Mouse (Mus musculus) cerebellum, adult (tissue): Measurements from ENCODE around the gene Myo1d.

Experiments used
- ATAC-seq: cut with Nextera tagmentation; 2 replicates; pipeline ENCODE4 v1.9.2; 2017; ENCODE audit warnings: mild to moderate bottlenecking, moderate library complexity, mixed read lengths; ENCODE audit not compliant: insufficient number of reproducible peaks, low FRiP score, low TSS enrichment

Myo1d gene

DNA sequence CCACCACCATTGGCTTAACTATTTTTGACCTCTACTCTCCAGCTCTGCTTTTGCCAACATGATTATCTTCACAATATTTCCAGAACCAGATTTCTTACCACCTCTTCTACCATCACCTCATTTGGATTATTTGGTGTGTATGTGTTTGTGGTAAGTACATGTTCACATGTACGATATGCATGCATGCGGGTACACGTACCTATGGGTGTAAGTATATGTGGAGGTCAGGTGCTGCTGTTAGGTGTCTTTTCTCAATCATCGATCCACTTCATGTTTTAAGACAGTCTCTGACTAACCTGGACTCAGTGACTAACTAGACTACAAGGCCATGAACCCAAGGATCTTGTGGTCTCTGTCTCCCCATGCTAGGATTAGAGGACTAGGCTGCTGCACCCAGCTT is 37.4 kb downstream of the Myo1d start:
- no peak for ATAC-seq

DNA sequence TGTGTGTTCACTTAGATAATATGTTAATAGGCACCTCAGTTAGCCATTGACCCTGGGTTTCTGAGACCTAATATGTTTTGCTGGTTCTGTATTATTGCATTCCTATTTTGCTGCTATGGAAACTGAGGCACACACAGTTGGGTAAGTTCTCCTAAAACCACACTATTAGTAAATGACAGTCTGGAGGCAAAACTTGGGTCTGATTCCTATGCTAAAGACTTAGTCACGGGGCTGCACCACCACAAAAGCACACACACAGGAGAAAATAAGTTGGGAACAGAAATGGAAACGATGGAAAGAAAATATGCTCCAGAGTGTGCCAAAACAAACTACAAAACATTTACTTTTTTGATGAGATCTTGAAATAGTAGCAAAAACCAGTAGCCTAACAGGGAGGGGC is 45.1 kb downstream of the Myo1d start:
- ATAC-seq = no peak

DNA sequence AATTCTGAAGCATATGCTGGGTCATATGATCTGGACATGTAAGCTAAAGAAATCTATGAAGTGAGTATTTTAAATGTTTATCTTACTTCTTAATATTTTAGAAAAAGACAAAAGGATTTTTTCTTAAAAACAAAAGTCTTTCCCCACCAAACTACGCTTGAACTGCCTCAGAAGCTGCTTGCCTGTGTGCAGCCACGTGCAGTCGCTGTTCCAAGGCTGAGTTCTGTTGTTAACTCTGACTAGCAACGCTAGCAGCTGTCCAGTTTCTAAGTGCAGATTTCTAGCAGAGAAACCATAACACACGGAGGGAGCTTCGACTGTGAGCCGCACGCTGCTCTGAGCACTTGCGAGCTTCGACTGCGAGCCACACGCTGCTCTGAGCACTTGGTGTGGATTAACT is 55.1 kb downstream of the Myo1d start:
- ATAC-seq = no peak

DNA sequence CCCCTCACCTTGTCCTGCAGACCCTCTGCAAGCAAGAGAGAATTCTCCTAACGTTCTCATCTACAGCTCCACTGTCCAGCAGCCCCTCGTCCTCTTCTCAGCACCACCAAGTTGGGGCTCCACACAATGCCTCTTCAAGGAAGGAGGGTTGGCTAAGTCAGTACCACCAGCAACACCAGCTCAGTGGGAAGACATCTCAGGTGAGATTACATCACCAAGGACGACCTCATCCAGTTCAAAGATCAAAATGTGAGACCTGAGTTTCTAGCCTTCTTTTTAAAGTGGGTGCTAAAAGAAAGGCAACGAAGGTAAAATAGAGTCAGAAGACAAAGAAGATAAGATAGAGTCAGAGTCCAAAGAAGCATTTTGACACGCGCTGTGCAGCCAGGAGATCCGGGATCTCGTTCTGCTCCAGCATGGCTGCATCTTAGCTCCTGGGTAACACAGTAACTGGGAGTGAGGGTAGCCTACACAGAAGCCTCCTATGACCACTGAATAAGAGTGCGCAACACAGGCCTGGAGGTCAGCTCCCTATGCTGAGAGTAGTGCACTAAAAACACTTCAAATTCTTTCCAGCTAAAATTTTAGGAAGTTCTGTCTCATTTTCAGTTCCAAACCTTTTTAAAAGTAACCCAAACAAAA is 56.3 kb downstream of the Myo1d start:
- ATAC-seq = no peak

DNA sequence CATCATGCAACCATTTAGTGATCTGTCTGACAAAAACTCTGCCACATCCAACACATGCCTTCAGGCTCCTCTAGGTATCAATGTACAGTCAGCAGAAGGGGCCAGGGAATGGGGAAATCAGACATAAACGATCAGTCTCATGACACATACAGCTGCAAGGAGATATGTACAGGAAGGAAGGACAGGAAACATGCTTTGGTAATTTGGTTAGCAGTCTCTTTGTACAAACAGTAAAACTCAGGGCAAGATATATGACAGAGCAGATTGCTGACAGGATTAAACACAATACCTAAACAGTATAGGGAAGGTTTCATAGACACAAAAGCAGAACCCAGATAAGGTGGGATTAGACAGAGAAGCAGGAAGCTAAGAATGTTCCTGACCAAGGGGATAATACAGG is 60.8 kb downstream of the Myo1d start:
- no peak for ATAC-seq

DNA sequence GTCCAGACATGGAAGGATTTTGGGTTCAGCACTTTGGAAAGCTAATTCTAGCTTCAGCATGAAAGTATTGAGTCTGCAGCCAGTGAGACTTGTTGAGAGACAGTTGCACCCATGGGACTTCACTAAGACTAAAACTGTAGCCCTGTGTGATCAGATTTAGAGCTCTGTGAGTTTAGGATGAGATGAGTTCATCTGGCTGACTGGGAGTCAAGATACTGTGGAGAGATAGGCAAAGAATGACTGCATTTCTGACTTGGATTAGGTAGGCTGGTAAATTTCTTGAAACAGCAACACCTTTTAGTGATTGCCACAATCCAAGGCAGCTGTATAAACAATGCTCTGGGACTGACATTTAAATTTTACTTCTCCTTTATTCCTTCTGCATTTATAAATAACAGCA is 61.8 kb downstream of the Myo1d start:
- ATAC-seq = no peak

DNA sequence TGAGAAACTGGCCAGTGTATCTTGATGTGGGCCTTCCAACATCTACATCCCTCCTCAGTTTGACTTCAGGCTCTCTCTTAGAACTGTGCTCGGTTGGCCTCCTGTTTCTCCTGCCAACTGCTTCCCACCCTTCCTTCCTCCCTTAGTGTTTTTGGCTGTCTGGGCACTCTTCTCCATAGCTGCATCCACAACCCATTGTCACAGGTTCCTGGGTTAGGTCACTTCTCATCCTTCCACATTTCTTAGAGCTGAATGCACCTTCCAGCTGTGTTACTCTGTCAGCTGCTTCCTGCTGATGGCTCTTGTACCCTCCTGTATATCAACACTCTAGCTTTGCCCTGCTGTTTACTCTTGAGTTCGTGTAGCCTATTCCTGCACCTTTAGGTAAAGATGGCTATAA is 64.7 kb downstream of the Myo1d start:
- no peak for ATAC-seq

DNA sequence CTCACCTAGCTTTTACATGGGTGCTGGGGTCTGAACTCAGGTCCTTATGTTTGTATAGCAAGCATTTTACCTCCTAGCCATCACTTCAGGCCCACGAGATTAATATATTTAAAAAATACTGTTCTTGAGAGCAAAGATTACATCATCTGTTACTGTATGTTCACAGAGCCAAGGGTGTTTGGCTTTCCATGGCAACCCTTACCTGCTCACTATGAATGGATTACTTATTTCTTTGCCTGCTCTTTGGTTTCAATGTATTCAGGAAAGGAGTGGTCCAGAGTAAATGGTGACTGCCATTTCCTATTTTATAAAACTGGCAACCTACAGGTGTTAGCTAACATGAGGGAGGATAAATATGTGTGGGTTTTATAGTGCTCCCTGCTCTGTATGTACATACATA is 66.1 kb downstream of the Myo1d start:
- no peak for ATAC-seq

DNA sequence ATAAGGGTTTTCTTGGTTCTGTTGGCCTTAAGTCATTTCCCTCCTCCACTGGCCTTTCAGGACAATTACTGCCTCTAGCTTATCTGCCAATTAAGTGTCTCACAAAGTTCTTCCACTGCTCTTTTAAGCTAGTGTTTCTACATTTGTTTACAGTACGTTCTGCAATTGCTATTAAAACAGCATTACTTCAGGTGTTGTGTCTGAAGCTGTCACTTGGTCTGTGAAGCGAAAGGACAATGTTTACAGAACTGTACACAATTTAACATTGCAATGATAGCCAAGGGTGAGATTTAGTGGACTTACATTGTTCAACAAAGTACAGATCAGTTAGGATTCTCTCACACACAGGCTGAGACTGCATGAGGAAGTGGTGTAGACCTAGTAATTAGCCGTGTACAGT is 67.6 kb downstream of the Myo1d start:
- ATAC-seq = no peak

DNA sequence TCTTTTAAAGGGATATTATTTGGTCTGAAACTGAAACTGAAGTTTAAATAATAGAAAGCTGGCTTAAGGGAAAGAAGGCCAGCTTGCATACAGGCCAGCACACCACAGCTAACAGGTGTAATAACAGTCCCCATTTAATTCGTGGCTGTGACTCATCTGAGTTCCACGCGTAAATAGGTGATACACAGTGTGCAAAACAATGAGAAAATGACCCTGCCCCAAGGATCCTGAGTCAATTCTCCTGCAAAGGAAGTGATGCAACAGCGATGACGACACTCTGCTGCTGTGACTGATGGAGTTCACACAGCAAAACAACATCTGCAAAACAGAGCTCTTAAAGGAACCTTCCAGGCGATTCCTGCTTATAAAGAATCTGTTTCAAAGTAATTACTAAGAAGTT is 68.5 kb downstream of the Myo1d start:
- no peak for ATAC-seq

DNA sequence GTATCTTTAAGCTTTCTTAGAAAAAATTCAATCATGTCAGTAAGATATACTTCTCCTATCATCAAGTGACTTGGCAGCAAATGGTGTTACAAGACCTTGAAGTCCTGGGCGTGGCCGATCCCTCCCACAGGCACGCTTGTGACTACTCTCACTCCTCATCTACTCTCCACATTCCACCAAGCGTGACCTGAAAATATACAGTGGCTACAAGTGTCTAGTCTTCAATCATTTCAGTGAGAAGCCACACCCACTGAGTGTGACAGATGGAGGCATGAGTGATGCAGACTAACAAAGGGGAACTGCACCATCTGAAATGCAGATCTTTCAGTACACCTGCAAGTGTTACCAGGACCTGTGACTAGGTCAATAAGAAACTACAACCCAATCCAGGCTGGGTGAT is 79.2 kb downstream of the Myo1d start:
- ATAC-seq = no peak

DNA sequence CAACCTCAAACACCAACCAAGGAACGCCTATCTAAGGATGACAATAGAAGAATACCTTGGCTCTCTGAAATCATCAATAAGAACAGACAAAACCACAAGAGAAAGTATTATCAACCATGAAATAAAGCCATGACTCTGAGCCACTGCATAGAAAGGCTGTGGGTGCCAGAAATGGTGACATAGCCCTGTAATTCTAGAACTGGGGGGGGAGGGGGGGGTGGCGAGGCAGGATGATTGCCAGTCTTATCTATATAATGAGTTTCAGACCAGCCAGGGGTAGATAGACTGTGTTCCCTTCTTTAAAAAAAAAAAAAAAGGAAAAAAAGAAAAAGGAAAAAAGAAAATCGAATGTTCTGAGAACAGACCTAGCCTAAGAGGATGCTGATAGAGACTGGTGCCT is 81.1 kb downstream of the Myo1d start:
- ATAC-seq = no peak

DNA sequence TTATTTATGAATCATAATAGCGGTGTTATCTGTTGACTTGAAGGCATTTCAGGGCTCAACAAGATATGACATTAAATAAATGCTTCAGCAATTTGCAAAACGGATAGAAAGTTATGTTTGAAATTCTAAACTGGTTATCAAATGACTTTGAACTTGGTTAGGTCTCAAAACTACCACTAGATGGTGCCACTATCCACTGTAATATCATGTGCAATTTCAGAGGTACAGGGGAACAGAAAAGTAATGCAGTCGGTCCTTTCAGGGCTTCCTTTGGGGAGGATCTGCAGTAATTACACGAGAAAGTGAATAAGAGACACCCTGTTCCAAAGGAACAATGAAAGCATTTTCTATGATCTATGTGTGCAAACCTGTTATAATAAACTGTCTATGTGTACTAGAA is 83.5 kb downstream of the Myo1d start:
- peak; percentile 64; the same call in 1 of the 2 replicates for ATAC-seq

DNA sequence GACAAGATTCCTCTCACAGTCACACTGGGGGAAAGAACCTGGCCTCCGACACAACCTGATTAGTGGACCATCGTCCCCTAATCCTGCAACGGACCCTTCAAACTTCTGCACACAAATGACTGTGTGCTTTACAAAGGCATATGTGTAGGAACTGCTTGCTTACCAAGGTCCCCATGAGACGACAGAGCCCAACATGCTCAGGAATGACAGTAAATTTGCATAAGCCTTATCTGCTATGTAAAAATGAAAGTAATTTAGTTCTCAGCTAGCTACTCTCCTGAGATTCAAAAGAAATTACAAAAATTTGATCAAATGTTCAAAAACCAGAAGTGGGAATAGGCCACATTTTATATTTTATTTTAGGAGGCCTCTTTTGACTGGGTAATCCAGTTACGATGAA is 95.2 kb downstream of the Myo1d start:
- ATAC-seq = no peak

DNA sequence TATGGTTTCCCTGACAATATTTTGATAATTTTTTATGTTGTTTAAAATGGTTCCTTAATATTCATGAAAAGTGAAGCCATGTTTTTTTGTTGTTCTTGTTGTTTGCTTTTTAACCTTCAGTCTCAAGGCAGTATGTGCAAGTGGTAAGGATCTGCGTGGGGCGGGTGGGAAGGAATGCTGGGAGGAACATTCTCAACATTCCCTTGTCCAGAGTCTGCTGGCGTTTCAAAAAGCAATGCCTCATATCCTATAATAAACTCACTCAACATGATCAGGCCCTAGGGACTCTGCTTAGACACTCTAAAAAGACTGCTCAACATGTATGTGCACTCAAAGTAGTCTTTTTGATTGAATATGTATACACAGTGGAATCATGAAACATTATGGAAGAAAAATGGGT is 97.1 kb downstream of the Myo1d start:
- no peak for ATAC-seq

DNA sequence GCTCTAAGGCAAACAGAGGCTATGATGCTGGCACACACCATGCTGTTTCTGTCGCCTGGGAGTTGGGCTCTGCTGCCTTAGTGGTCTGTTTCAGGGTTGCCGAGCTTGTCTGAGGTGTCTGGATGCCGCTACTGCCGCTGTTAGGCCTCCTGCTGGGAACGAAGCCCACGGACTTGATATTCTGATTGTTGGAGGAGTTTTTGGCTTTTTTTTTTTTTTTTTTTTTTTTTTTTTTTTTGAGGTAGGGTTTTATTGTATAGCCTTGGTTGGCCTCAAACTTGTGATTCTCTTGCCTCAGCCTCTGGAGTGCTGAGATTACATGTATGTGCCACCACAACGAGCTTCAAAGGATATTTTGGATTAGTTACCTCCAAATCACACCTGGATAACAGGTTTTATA is 106.8 kb downstream of the Myo1d start:
- no peak for ATAC-seq

DNA sequence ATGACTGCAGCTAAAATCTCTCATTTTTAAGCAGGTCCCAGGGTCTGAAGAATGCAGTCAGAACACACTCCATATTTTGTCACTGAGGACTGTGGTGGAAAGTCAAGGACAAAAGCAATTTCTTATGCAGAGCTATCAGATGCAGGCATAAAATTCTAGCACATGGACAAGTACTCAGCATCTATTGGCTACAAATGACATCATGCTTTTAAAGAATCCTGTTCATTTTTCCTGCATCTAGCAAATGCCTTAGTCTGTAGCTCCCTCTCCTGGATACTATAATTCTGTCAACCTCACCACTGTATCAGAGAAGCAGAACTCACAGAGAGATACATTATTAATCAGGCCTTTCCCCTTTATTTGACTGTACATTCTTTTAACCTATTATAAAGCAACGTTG is 109.4 kb downstream of the Myo1d start:
- ATAC-seq = peak; percentile 95

DNA sequence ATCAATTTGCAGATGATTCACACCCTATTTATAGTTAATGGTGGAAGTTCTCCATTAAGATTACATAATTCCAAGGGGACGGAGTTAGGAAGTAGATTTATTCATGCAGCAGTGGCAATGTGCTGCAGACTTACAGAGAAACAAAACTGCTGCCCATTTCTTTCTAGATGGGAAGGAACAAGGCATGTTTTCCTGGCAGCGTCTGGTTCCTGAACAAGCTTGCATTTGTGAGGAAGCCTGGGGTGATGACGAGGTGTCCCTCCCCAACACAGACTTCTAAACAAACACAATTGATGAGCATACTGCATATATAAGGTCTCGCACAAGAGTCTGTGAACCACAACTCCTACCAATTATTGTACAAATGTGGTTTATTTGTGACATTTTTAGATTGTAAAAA is 109.9 kb downstream of the Myo1d start:
- no peak for ATAC-seq

DNA sequence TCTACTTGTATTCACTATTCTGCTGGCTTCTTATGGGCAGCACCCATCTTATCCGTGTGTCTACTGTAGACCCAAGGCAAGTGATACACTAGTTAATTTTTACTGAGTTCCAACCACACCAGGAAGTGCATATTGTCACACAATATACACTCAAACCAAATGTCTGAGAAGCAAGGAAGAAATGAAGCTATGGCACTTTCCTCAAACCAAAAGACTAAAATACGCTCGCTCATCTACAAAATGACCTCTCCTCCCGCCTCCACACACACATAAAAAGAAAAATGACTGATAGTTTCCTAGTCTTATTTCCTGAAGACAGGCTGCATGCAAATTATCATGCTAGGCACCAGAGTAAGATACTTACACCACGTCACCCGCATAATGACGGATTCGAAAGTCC is 113.6 kb downstream of the Myo1d start:
- no peak for ATAC-seq

DNA sequence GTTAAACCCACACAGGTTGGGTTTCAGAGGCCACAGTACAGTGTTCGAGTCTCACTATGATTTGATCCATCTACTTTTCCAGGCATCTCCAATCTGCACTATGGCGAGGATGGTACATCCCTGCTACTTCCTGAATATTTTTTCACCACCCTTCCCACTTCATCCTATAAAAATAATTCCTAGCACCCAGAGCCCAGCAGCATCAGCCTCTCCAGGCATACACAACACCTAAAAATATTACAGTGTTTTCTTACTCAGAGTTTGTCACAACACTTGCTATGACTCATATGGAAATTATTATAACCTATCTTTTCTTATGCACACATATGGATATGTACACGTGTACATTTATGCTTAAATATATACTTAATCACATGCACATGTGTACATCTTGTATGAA is 115.6 kb downstream of the Myo1d start:
- no peak for ATAC-seq

DNA sequence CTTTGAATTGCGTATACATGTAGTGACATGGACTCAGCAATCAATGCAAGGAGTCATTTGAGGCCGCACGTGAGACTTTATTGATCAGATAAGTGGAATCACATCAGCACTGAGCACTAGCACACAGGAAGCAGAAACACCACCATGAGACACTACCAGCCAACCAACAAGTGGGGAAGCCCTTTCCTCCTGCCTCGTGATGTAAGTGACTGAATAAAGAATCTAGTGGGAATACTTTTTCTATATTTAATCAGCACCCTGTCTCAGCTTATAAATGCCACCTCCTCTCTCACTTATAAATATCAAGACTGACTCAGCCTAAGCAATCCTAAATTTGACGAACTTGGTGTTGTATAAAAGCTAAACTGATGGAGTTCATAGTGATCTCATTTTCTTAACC is 134.7 kb downstream of the Myo1d start:
- no peak for ATAC-seq

DNA sequence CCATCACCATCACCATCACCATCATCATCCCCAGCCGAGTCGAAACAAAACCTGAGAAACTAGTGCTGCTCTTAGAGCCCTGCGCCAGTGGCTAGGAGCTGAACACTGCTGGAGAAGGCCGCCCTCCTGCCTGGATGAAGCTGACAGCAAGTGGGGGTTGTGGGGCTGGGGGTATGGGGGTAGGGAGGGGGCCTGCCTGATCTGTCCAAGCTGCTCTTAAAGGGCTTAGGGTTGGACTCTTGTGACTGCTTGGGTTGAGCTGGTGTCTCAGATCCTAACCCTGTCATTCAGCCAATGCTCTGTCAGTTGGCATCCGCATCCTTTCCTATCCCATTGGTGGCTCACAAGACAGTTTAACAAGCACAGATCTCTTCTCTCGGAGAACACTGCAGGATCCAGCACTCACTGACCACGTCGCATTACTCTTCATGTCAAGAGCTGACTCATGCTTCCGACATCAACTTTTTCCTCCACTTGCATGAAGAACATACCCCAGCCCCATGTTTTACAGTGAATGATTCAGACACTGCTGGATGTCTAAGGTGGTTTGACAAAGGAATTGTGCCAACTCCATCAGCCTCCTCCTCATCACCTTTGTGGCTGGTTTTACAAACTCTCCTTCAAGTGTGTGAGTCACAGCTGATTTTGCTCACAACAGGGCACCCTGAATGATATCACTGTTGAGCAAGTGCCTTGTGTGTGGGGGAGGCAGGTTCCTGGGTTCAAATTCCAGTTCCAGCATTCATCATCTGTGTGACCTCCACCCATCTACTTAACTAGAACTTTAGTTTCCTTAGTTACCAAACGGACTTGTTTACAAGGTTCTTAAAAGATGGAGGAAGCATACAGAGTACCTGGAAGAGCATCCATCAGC is 150.6 kb downstream of the Myo1d start:
- ATAC-seq = no peak
